Mouse (Mus musculus) G1E (cell line): Measurements from ENCODE around the gene Cytip. TPM values are rescaled to one million over a fixed set of nuclear protein-coding genes. Genes with fewer than 3 reads are reported as not detected.

ENCODE experiments used
- ATAC-seq: 2 replicates; pipeline ENCODE4 v1.8.0; 2016; ENCODE audit warnings: mild to moderate bottlenecking; ENCODE audit not compliant: insufficient number of reproducible peaks, poor library complexity, low FRiP score, severe bottlenecking; ENCODE audit errors: extremely low read depth
- DNase-seq: peaks from one replicate; pipeline ENCODE4 v3.0.0; 2012; ENCODE audit warnings: low spot score
- H3K27me3 ChIP-seq: 2 replicates; pipeline ENCODE4 v1.6.1; 2012; ENCODE audit warnings: mild to moderate bottlenecking, low read length, inconsistent platforms; ENCODE audit not compliant: insufficient read depth
- H3K36me3 ChIP-seq: replicated peaks from 2 replicates; pipeline ENCODE3; 2012; ENCODE audit warnings: mild to moderate bottlenecking, inconsistent platforms
- H3K4me1 ChIP-seq: 2 replicates; pipeline ENCODE4 v1.6.1; 2012; ENCODE audit warnings: low read depth, low read length, inconsistent platforms, mixed read lengths; ENCODE audit not compliant: insufficient read depth
- H3K4me3 ChIP-seq: 2 replicates; pipeline ENCODE4 v1.5.1; 2012; ENCODE audit warnings: low read depth, mild to moderate bottlenecking, inconsistent platforms, low read length, moderate library complexity, mixed read lengths
- H3K9me3 ChIP-seq: replicated peaks from 2 replicates; pipeline ENCODE4 v1.6.1; 2012; ENCODE audit warnings: inconsistent platforms
- CTCF ChIP-seq: IDR thresholded peaks from 2 replicates; pipeline ENCODE4 v1.5.1; 2012; ENCODE audit warnings: low read depth, low read length, inconsistent platforms, mixed read lengths
- GATA1 ChIP-seq: IDR thresholded peaks from 2 replicates; pipeline ENCODE4 v1.6.1; 2012; ENCODE audit warnings: borderline replicate concordance, low read length, inconsistent platforms, mixed read lengths
- GATA2 ChIP-seq: IDR thresholded peaks from 2 replicates; pipeline ENCODE4 v1.6.1; 2012; ENCODE audit warnings: low read depth, low read length, inconsistent platforms, borderline replicate concordance
- POLR2AphosphoS5 ChIP-seq: IDR thresholded peaks from 2 replicates; pipeline ENCODE4 v1.6.1; 2012; ENCODE audit warnings: low read depth, low read length, inconsistent platforms; ENCODE audit not compliant: insufficient replicate concordance
- TAL1 ChIP-seq: conservative IDR thresholded peaks from 2 replicates; pipeline ENCODE4 v1.6.1; 2012; ENCODE audit warnings: low read depth, low read length, inconsistent platforms, mixed read lengths
- polyA plus RNA-seq: library from polyadenylated mRNA; stranded (reverse); fragments of >175 nt; gene quantifications from 2 replicates; pipeline ENCODE4 v1.2.3, GENCODE M21; 2012
- total RNA-seq, 2 experiments: library from RNA; stranded (forward) in 1 of 2; stranded (reverse) in 1 of 2; fragments of 200-1000 nt in 1 of 2; fragments of >200 nt in 1 of 2; fragmentation: Nextera tagmentation in 1 of 2; gene quantifications; 2 replicates each; pipeline ENCODE4 v1.2.3; 2014 to 2017

Gene Cytip
- total RNA-seq (2014; fragmentation: Nextera tagmentation) (not detected in 2 replicates), total RNA-seq (2017) (0.05 TPM in 1 of 2 replicates, not detected in the other), polyA plus RNA-seq (not detected in 2 replicates)

DNA sequence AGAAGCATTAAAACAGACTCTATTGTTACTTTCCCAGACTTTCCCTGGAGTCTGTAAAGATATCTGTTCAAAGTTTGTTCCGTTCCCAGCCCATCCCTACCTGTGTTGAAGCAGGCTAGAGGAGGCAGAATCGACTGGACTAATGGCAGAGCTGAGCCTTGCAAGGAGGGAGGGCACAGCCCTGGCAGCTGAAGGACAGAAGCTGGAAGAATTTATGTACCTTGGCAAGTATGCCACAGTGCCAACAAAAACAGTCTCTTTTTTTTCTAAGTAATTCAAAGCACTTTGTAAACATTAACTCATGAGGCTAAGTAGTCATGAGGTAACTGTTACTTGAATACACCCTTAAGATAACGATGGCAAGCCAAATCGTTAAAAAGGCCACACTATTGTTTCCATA, at the start of gene Cytip:
Cytip (minus strand) TSS at position 187 of the 400 bp plus-strand sequence.
- TF ChIP-seq GATA1: no peak
- no peak for TF ChIP-seq POLR2AphosphoS5
- no peak for TF ChIP-seq CTCF
- TF ChIP-seq TAL1: no peak
- no peak for TF ChIP-seq GATA2

DNA sequence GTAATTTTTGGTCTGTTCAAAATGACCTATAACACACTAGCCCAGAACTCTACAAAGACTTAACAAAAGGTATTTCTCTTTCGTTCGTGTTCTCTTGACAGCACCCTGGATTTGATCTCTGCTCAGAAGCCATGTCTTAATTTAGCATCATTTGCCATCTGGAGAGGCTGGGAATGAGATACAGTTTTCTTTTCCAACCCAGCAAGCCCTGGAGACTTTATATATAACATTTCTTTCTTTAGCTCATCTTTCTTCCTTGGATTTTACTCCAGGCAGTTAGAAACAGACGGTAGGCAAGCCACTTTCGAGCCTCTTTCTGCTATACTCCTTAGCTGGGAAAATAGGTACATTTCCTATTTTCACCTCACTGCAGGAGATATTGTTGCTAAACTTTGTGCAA, 45.3 kb upstream of the Cytip start:
- ATAC-seq (no peak), DNase-seq (no peak)
- Histone ChIP-seq H3K9me3 (peaks cover 16% of the 10 kb centered on the region), H3K4me3 (no peak overlapping the region), H3K4me1 (no peaks in the 10 kb centered on the region), H3K36me3 (no peaks in the 10 kb centered on the region), H3K27me3 (no peaks in the 10 kb centered on the region)
- no peak for TF ChIP-seq TAL1
- TF ChIP-seq POLR2AphosphoS5: no peak
- no peak for TF ChIP-seq CTCF
- no peak for TF ChIP-seq GATA1
- TF ChIP-seq GATA2: no peak

More for the DNA sequence above, at the start of gene Cytip:
- Histone ChIP-seq H3K4me1 (no peaks in the 10 kb centered on the region), H3K4me3 (no peak within 1 kb of the TSS), H3K36me3 (no peaks in the 10 kb centered on the region), H3K9me3 (peaks cover 10% of the 10 kb centered on the region), H3K27me3 (no peaks in the 10 kb centered on the region)
- DNase-seq: no peak
- ATAC-seq: no peak

DNA sequence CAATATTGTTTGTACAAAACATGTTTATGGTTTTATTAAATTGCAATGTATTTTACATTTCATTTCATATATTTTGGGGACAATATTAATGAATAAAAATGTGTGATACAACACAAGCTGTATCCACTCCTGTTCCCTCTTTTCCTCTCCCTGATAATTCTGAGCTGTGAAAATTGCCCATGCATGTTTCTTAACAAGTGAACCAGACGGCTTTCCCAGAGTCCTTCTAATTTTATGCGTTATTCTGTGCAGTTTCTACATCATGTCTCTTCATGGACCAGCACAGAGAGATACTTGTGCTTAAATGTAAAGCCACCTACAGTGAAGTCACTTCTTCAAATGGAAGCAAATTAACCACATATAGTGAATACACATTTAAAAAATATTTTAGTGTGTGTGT, 42.2 kb upstream of the Cytip start:
- Histone ChIP-seq H3K9me3 (peaks cover 12% of the 10 kb centered on the region), H3K36me3 (no peaks in the 10 kb centered on the region), H3K4me1 (no peaks in the 10 kb centered on the region), H3K4me3 (no peak overlapping the region), H3K27me3 (no peaks in the 10 kb centered on the region)
- DNase-seq (no peak), ATAC-seq (no peak)
- TF ChIP-seq POLR2AphosphoS5: no peak
- no peak for TF ChIP-seq TAL1
- TF ChIP-seq GATA1: no peak
- TF ChIP-seq CTCF: no peak
- TF ChIP-seq GATA2: no peak

DNA sequence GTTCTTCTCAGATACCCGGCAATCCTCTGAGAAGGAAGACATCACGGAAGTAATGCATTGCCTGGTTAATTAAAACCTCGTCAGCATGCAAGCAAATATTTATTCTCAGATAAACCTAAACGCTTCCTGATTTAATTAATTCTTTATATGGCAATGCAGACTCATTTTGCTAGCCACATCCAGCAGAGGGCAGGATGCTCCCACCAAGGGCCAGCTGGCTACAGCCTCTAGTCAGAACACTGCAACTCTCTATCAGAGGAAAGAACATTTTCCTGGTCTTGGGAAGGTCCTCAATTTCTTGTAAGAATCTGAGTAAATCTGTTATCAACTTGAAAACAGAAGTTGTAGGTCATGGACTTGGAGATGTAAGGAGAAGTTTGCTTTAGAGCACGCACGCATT, 4.1 kb upstream of the Cytip start:
- no peak for TF ChIP-seq GATA2
- no peak for TF ChIP-seq TAL1
- TF ChIP-seq GATA1: no peak
- TF ChIP-seq POLR2AphosphoS5: no peak
- no peak for TF ChIP-seq CTCF

DNA sequence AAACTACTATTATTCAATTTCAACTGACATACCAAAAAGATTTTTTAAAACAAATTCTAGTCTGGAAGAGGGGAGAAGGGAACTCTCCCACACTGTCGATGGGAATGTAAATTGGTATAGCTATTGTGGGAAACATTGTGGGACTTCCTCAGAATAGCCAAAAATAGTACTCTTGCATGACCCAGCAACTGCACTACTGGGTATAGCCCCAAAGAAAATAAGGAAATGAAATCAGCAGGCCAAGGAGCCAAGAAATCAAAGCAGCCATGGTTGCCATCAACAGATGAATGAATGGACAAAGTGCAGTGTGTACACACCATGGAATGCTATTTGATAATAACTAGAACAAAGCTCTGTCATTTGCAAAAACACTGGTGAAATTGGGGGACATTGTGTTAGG, 1.5 kb upstream of the Cytip start:
- no peaks in the 10 kb centered on the region for H3K4me1 ChIP-seq
- no peak for ATAC-seq
- H3K9me3 ChIP-seq: peaks cover 9% of the 10 kb centered on the region
- no peak for TF ChIP-seq GATA1
- no peak for TF ChIP-seq POLR2AphosphoS5
- TF ChIP-seq GATA2: no peak
- no peak for TF ChIP-seq CTCF
- TF ChIP-seq TAL1: no peak
- H3K4me3 ChIP-seq: no peak overlapping the region
- no peaks in the 10 kb centered on the region for H3K36me3 ChIP-seq
- no peak for DNase-seq
- H3K27me3 ChIP-seq: no peaks in the 10 kb centered on the region

More for the DNA sequence above, 4.1 kb upstream of the Cytip start:
- H3K36me3 ChIP-seq: no peaks in the 10 kb centered on the region
- no peaks in the 10 kb centered on the region for H3K4me1 ChIP-seq
- H3K4me3 ChIP-seq: no peak overlapping the region
- ATAC-seq: no peak
- no peaks in the 10 kb centered on the region for H3K27me3 ChIP-seq
- no peak for DNase-seq
- H3K9me3 ChIP-seq: peaks cover 9% of the 10 kb centered on the region

DNA sequence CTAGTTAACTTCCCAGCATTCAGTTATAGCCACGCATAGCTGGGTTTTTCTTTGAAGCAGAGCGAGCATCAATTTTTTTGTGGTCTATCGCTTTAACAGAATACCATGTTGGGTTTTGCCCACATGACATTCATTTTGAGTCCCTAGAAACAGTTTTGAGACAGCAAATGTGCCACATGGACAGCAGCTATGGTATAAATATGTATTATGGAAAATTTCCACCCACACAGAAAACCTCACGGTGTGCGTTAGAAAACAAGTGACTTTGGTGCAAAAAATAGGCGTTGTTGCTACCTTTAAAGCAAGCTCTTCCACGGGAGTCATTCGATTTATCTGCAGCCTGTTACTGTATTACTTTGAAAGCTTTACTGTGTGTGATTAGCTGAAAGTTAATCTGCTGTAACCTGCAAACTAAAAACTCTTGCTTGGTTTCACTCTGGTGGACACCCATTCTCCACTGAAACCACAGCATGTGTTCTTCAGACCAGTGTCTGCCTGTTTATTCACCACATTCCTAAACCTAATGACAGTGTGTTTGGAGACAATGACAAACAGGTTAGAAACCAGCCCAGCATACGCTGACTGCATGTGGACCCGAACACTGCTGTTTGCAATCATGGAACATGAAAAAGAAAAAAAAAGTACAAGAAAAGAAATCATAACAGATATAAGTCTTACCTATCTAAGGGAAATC, 763 bp downstream of the Cytip start:
- Histone ChIP-seq H3K4me1 (no peaks in the 10 kb centered on the region), H3K9me3 (peaks cover 10% of the 10 kb centered on the region), H3K36me3 (no peaks in the 10 kb centered on the region), H3K27me3 (no peaks in the 10 kb centered on the region), H3K4me3 (no peak overlapping the region)
- ATAC-seq (no peak), DNase-seq (no peak)
- TF ChIP-seq TAL1: no peak
- TF ChIP-seq POLR2AphosphoS5: no peak
- no peak for TF ChIP-seq CTCF
- no peak for TF ChIP-seq GATA2
- TF ChIP-seq GATA1: no peak
